Mouse (Mus musculus): ENCODE measurements around the gene Cdc42bpg. TPM values are rescaled to one million over a fixed set of nuclear protein-coding genes. Genes with fewer than 3 reads are reported as not detected.
A peak's percentile ranks its signal among the peaks of the same experiment; 100 is the strongest.

The Cdc42bpg gene
- polyA plus RNA-seq, 1 experiment, result 60.5 TPM

GRCm38 (mm10) chr19:6335458-6335827, 29.2 kb downstream of the Cdc42bpg start:
- H3K9me3 ChIP-seq (replicated peaks; ENCODE audit: control insufficient read depth, insufficient read depth, low read length, poor library complexity, severe bottlenecking), result no peaks in the 10 kb centered on the region
- H3K36me3 ChIP-seq (ENCODE audit: control insufficient read depth, insufficient read depth, low read length, poor library complexity, severe bottlenecking), result 0 out of 2 replicates have a peak, but pooled peaks cover 13% of the 10 kb centered on the region
- TF ChIP-seq POLR2A (IDR thresholded peaks at IDR 0.05; ENCODE audit: insufficient read depth, low read length) (no peak), EP300 (IDR thresholded peaks at IDR 0.05; ENCODE audit: insufficient read depth, low read depth, low read length) (no peak), CTCF (IDR thresholded peaks at IDR 0.05; ENCODE audit: low read depth, low read length) (no peak)
- H3K9ac ChIP-seq (ENCODE audit: low read depth, poor library complexity, severe bottlenecking), result peak overlapping the region; percentile 79
- H3K4me1 ChIP-seq (ENCODE audit: control insufficient read depth, insufficient read depth, low read length), result peaks cover 5% of the 10 kb centered on the region
- H3K27ac ChIP-seq (ENCODE audit: insufficient read depth, low read length), result no peak overlapping the region
- peak overlapping the region; percentile 76 for H3K4me3 ChIP-seq (ENCODE audit: low read depth, low read length)
- no peaks in the 10 kb centered on the region for H3K27me3 ChIP-seq (ENCODE audit: control insufficient read depth, insufficient read depth, low read length, poor library complexity, severe bottlenecking)

- no peaks in the 10 kb centered on the region for H3K27me3 ChIP-seq (ENCODE audit: control insufficient read depth, insufficient read depth, low read length, poor library complexity, severe bottlenecking)
- H3K4me3 ChIP-seq (ENCODE audit: low read depth, low read length), result no peak overlapping the region
- H3K9ac ChIP-seq (ENCODE audit: low read depth, poor library complexity, severe bottlenecking), result no peak overlapping the region
- no peaks in the 10 kb centered on the region for H3K9me3 ChIP-seq (replicated peaks; ENCODE audit: control insufficient read depth, insufficient read depth, low read length, poor library complexity, severe bottlenecking)
- H3K27ac ChIP-seq (ENCODE audit: insufficient read depth, low read length), result no peak overlapping the region
- TF ChIP-seq POLR2A (IDR thresholded peaks at IDR 0.05; ENCODE audit: insufficient read depth, low read length) (no peak), CTCF (IDR thresholded peaks at IDR 0.05; ENCODE audit: low read depth, low read length) (no peak), EP300 (IDR thresholded peaks at IDR 0.05; ENCODE audit: insufficient read depth, low read depth, low read length) (no peak)
- peaks cover 5% of the 10 kb centered on the region for H3K4me1 ChIP-seq (ENCODE audit: control insufficient read depth, insufficient read depth, low read length)
- H3K36me3 ChIP-seq (ENCODE audit: control insufficient read depth, insufficient read depth, low read length, poor library complexity, severe bottlenecking), result 0 out of 2 replicates have a peak, but pooled peaks cover 13% of the 10 kb centered on the region
These were observed 30.7 kb downstream of the Cdc42bpg start for GRCm38 (mm10) chr19:6336920-6337319.

GRCm38 (mm10) chr19:6338171-6338570, 31.9 kb downstream of the Cdc42bpg start:
- Histone ChIP-seq H3K27ac (ENCODE audit: insufficient read depth, low read length) (no peak overlapping the region), H3K36me3 (ENCODE audit: control insufficient read depth, insufficient read depth, low read length, poor library complexity, severe bottlenecking) (0 out of 2 replicates have a peak, but pooled peaks cover 13% of the 10 kb centered on the region), H3K27me3 (ENCODE audit: control insufficient read depth, insufficient read depth, low read length, poor library complexity, severe bottlenecking) (no peaks in the 10 kb centered on the region), H3K4me1 (ENCODE audit: control insufficient read depth, insufficient read depth, low read length) (peaks cover 5% of the 10 kb centered on the region), H3K9me3 (replicated peaks; ENCODE audit: control insufficient read depth, insufficient read depth, low read length, poor library complexity, severe bottlenecking) (no peaks in the 10 kb centered on the region), H3K9ac (ENCODE audit: low read depth, poor library complexity, severe bottlenecking) (no peak overlapping the region), H3K4me3 (ENCODE audit: low read depth, low read length) (no peak overlapping the region)
- TF ChIP-seq POLR2A (IDR thresholded peaks at IDR 0.05; ENCODE audit: insufficient read depth, low read length) (no peak), CTCF (IDR thresholded peaks at IDR 0.05; ENCODE audit: low read depth, low read length) (no peak)

GRCm38 (mm10) chr19:6338716-6339115, 32.5 kb downstream of the Cdc42bpg start:
- no peak overlapping the region for H3K27ac ChIP-seq (ENCODE audit: insufficient read depth, low read length)
- no peaks in the 10 kb centered on the region for H3K9me3 ChIP-seq (replicated peaks; ENCODE audit: control insufficient read depth, insufficient read depth, low read length, poor library complexity, severe bottlenecking)
- H3K36me3 ChIP-seq (ENCODE audit: control insufficient read depth, insufficient read depth, low read length, poor library complexity, severe bottlenecking), result 0 out of 2 replicates have a peak, but pooled peaks cover 13% of the 10 kb centered on the region
- H3K9ac ChIP-seq (ENCODE audit: low read depth, poor library complexity, severe bottlenecking), result no peak overlapping the region
- H3K4me3 ChIP-seq (ENCODE audit: low read depth, low read length), result no peak overlapping the region
- TF ChIP-seq CTCF (IDR thresholded peaks at IDR 0.05; ENCODE audit: low read depth, low read length) (no peak), EP300 (IDR thresholded peaks at IDR 0.05; ENCODE audit: insufficient read depth, low read depth, low read length) (no peak), POLR2A (IDR thresholded peaks at IDR 0.05; ENCODE audit: insufficient read depth, low read length) (no peak)
- no peaks in the 10 kb centered on the region for H3K27me3 ChIP-seq (ENCODE audit: control insufficient read depth, insufficient read depth, low read length, poor library complexity, severe bottlenecking)
- H3K4me1 ChIP-seq (ENCODE audit: control insufficient read depth, insufficient read depth, low read length), result peaks cover 5% of the 10 kb centered on the region

GRCm38 (mm10) chr19:6339191-6339590, 32.9 kb downstream of the Cdc42bpg start:
- H3K9ac ChIP-seq (ENCODE audit: low read depth, poor library complexity, severe bottlenecking), result no peak overlapping the region
- 0 out of 2 replicates have a peak, but pooled peaks cover 13% of the 10 kb centered on the region for H3K36me3 ChIP-seq (ENCODE audit: control insufficient read depth, insufficient read depth, low read length, poor library complexity, severe bottlenecking)
- peaks cover 5% of the 10 kb centered on the region for H3K4me1 ChIP-seq (ENCODE audit: control insufficient read depth, insufficient read depth, low read length)

GRCm38 (mm10) chr19:6339890-6340504, 33.7 kb downstream of the Cdc42bpg start:
- Histone ChIP-seq H3K4me1 (ENCODE audit: control insufficient read depth, insufficient read depth, low read length) (peaks cover 5% of the 10 kb centered on the region), H3K4me3 (ENCODE audit: low read depth, low read length) (no peak overlapping the region)

More at GRCm38 (mm10) chr19:6339191-6339590, 32.9 kb downstream of the Cdc42bpg start:
- Histone ChIP-seq H3K4me3 (ENCODE audit: low read depth, low read length) (no peak overlapping the region), H3K9me3 (replicated peaks; ENCODE audit: control insufficient read depth, insufficient read depth, low read length, poor library complexity, severe bottlenecking) (no peaks in the 10 kb centered on the region), H3K27ac (ENCODE audit: insufficient read depth, low read length) (no peak overlapping the region), H3K27me3 (ENCODE audit: control insufficient read depth, insufficient read depth, low read length, poor library complexity, severe bottlenecking) (no peaks in the 10 kb centered on the region)
- TF ChIP-seq CTCF (IDR thresholded peaks at IDR 0.05; ENCODE audit: low read depth, low read length), result no peak
- no peak for TF ChIP-seq POLR2A (IDR thresholded peaks at IDR 0.05; ENCODE audit: insufficient read depth, low read length)
- TF ChIP-seq EP300 (IDR thresholded peaks at IDR 0.05; ENCODE audit: insufficient read depth, low read depth, low read length), result no peak

More at GRCm38 (mm10) chr19:6339890-6340504, 33.7 kb downstream of the Cdc42bpg start:
- 0 out of 2 replicates have a peak overlapping the region, but pooled peaks have one; percentile 9 for H3K27ac ChIP-seq (ENCODE audit: insufficient read depth, low read length)
- no peak overlapping the region for H3K9ac ChIP-seq (ENCODE audit: low read depth, poor library complexity, severe bottlenecking)
- TF ChIP-seq POLR2A (IDR thresholded peaks at IDR 0.05; ENCODE audit: insufficient read depth, low read length), result no peak
- peak; percentile 73 for TF ChIP-seq CTCF (IDR thresholded peaks at IDR 0.05; ENCODE audit: low read depth, low read length)
- 0 out of 2 replicates have a peak, but pooled peaks cover 13% of the 10 kb centered on the region for H3K36me3 ChIP-seq (ENCODE audit: control insufficient read depth, insufficient read depth, low read length, poor library complexity, severe bottlenecking)
- H3K27me3 ChIP-seq (ENCODE audit: control insufficient read depth, insufficient read depth, low read length, poor library complexity, severe bottlenecking), result no peaks in the 10 kb centered on the region
- no peaks in the 10 kb centered on the region for H3K9me3 ChIP-seq (replicated peaks; ENCODE audit: control insufficient read depth, insufficient read depth, low read length, poor library complexity, severe bottlenecking)

All from ES-Bruce4 (cell line).